Mouse (Mus musculus) small intestine, adult 2 months (tissue): ENCODE results near the gene Sae1.
A peak's percentile ranks its signal among the peaks of the same experiment; 100 is the strongest.

Experiments used
- CTCF ChIP-seq: fragments of 200-500 bp; IDR thresholded peaks from 2 replicates; pipeline ENCODE4 v1.5.1; 2012; ENCODE audit warnings: low read depth, mild to moderate bottlenecking, control low read depth, inconsistent platforms, low read length, moderate library complexity, mixed read lengths; ENCODE audit not compliant: insufficient replicate concordance, insufficient read length; ENCODE audit errors: extremely low read depth
- POLR2A ChIP-seq: fragments of 200-500 bp; IDR thresholded peaks from 2 replicates; pipeline ENCODE4 v1.6.1; 2012; ENCODE audit warnings: low read depth, mild to moderate bottlenecking, control low read depth, inconsistent platforms, low read length, moderate library complexity

DNA sequence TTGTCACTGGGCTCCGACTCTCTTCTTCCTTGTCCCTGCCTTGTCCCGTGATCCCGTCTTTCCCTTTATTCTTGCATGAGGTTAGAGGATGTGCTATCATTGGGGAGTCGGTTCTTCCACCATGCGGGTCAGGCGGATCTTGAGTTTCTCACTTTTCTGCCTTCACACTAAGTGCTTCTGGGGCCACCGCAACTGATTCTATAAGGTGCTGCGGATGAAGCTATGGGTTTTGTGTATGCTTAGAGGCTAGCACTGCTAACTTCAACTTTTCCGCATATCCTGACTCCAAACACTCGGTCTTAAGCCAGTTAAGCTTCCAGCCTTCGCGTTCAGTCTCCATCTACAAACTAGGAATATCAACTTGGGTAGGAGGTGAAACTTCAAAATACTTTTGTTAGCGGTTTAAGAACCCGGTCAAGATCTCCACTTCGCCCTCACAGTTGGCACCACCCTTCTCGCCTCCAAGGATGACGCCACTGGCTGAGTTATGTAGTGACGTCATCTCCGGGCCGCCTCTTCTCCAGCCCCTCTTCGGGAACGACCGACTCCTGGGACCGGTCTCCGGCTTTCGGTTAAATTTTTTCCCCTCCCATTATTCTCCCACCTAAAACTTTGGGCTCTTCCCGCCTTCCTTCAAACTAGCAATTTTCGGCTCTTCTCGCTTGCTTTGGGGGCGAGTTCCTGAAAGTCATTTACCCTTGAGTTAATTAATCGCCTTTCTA is 11.7 kb upstream of the Sae1 start:
- TF ChIP-seq CTCF (no peak), POLR2A (peak; percentile 29; the same call in 1 of the 2 replicates)
